Mouse (Mus musculus): ENCODE measurements around the gene Slc25a33. TPM values are rescaled to one million over a fixed set of nuclear protein-coding genes. Genes with fewer than 3 reads are reported as not detected.

Gene Slc25a33
- polyA plus RNA-seq, 1 experiment from 2014 or later: 18.4 TPM

DNA sequence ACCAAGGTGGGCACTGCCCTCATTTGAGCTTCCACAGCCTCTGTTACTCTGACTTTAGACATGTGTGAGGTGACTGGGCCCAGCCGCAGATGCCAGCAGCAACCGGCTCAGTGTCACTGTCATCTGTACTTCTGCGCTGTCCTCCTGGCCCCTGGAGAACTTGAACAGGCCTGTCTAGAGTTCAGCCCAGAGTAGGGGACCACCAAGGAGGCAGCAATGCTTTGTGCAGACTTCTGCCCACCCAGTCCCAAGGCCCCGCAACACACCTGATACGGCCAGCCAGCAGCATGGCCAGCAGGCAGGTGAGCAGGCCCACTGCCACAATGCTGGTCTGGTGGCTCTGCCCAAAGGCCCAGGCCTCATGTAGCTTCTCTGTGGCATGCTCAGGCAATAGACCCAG is 46.4 kb downstream of the Slc25a33 start:
- H3K4me1 ChIP-seq (ENCODE audit: control insufficient read depth, insufficient read depth, low read length): no peaks in the 10 kb centered on the region; the same call in 1 of the 2 replicates
- WGBS: 95% methylated on average over 5 of the region's 5 CpGs
- H3K9ac ChIP-seq (replicated peaks; ENCODE audit: low read length): no peak overlapping the region
- no peaks in the 10 kb centered on the region for H3K27me3 ChIP-seq (ENCODE audit: control insufficient read depth, insufficient read depth, low read length)
- no peak overlapping the region for H3K4me2 ChIP-seq (ENCODE audit: low read depth, low read length)
- no peak overlapping the region for H3K27ac ChIP-seq (replicated peaks; ENCODE audit: low read depth, low read length)
- no peak overlapping the region for H3K4me3 ChIP-seq (ENCODE audit: low read depth, low read length)
- no peaks in the 10 kb centered on the region for H3K9me3 ChIP-seq (replicated peaks; ENCODE audit: control insufficient read depth, low read length)
- DNase-seq (ENCODE audit: low spot score) (no peak), ATAC-seq (replicated peaks; ENCODE audit: insufficient number of reproducible peaks, low FRiP score, low TSS enrichment, low read depth) (no peak)
- peaks cover 27% of the 10 kb centered on the region for H3K36me3 ChIP-seq (replicated peaks; ENCODE audit: control insufficient read depth, insufficient read depth, low read depth, low read length)

DNA sequence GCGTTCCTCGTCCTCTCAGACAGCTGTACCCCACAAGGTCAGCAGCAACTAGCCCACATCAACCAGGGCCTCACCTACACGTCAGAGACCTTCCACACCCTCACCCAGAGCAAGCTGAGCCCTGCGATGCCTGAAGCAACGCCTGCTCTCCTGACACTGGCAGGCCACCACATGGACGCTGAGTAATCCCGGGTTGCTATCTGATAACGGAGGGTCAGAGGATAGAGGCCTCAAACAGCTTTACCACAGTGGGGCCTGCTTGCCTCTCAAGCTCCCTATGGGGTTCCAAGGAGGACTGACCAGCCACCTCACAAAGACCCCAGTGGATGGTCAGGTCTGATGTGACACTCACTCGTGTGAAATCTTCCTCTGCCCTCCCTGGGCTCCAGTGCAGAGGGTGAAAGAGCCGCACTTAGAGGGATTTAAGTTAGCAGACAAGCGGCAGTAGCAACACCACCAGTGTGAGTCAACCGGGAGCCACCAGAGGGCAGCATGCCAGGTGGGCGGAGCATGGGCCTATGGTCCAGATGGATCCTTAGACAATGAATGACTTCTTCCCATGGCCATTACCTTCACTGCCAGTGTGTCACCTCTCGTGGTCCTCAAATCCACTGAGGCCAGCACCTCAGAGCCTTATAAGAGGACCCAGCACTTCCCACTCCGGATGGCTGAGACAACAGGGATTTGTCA is 48.3 kb downstream of the Slc25a33 start:
- no peak overlapping the region for H3K9ac ChIP-seq (replicated peaks; ENCODE audit: low read length)
- no peaks in the 10 kb centered on the region for H3K9me3 ChIP-seq (replicated peaks; ENCODE audit: control insufficient read depth, low read length)
- H3K27ac ChIP-seq (replicated peaks; ENCODE audit: low read depth, low read length): no peak overlapping the region
- no peak overlapping the region for H3K4me2 ChIP-seq (ENCODE audit: low read depth, low read length)
- H3K4me3 ChIP-seq (ENCODE audit: low read depth, low read length): no peak overlapping the region
- H3K36me3 ChIP-seq (replicated peaks; ENCODE audit: control insufficient read depth, insufficient read depth, low read depth, low read length): peaks cover 26% of the 10 kb centered on the region
- ATAC-seq (replicated peaks; ENCODE audit: insufficient number of reproducible peaks, low FRiP score, low TSS enrichment, low read depth) (no peak), DNase-seq (ENCODE audit: low spot score) (peak; percentile 60)
- no peaks in the 10 kb centered on the region for H3K27me3 ChIP-seq (ENCODE audit: control insufficient read depth, insufficient read depth, low read length)
- 71% methylated on average over 15 of the region's 15 CpGs for WGBS
- H3K4me1 ChIP-seq (ENCODE audit: control insufficient read depth, insufficient read depth, low read length): no peaks in the 10 kb centered on the region

DNA sequence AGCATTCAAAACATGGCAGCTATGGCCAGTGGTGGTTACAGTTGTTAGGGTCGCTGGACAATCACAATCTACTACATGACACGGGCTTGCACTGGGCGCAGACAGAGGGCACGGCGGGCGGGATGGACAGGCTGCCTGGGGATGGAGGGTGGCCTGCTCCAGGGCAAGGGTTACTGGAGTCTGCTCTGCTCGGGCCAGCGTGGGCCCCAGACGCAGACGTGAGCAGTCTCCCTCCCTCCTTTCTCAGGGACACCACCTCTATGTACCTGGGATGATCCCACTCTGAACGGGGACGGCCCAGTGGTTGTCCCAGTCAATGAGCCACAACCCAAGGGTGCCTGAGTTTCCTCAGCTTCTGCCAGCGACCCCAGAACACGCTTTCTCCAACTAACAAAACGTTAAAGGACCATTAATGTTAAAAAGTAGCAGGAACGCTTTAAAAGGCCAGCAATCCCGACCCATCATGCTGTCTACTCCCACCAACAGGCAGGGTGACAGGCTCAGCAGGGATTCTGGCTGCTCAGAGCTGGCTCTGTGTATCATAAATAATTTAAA is 49.1 kb downstream of the Slc25a33 start:
- H3K9me3 ChIP-seq (replicated peaks; ENCODE audit: control insufficient read depth, low read length): no peaks in the 10 kb centered on the region
- H3K4me2 ChIP-seq (ENCODE audit: low read depth, low read length): no peak overlapping the region
- ATAC-seq (replicated peaks; ENCODE audit: insufficient number of reproducible peaks, low FRiP score, low TSS enrichment, low read depth) (no peak), DNase-seq (ENCODE audit: low spot score) (no peak)
- H3K27ac ChIP-seq (replicated peaks; ENCODE audit: low read depth, low read length): no peak overlapping the region
- no peaks in the 10 kb centered on the region for H3K27me3 ChIP-seq (ENCODE audit: control insufficient read depth, insufficient read depth, low read length)
- no peak overlapping the region for H3K9ac ChIP-seq (replicated peaks; ENCODE audit: low read length)
- peaks cover 26% of the 10 kb centered on the region for H3K36me3 ChIP-seq (replicated peaks; ENCODE audit: control insufficient read depth, insufficient read depth, low read depth, low read length)
- H3K4me3 ChIP-seq (ENCODE audit: low read depth, low read length): no peak overlapping the region
- H3K4me1 ChIP-seq (ENCODE audit: control insufficient read depth, insufficient read depth, low read length): no peaks in the 10 kb centered on the region
- WGBS: 94% methylated on average over 17 of the region's 17 CpGs

DNA sequence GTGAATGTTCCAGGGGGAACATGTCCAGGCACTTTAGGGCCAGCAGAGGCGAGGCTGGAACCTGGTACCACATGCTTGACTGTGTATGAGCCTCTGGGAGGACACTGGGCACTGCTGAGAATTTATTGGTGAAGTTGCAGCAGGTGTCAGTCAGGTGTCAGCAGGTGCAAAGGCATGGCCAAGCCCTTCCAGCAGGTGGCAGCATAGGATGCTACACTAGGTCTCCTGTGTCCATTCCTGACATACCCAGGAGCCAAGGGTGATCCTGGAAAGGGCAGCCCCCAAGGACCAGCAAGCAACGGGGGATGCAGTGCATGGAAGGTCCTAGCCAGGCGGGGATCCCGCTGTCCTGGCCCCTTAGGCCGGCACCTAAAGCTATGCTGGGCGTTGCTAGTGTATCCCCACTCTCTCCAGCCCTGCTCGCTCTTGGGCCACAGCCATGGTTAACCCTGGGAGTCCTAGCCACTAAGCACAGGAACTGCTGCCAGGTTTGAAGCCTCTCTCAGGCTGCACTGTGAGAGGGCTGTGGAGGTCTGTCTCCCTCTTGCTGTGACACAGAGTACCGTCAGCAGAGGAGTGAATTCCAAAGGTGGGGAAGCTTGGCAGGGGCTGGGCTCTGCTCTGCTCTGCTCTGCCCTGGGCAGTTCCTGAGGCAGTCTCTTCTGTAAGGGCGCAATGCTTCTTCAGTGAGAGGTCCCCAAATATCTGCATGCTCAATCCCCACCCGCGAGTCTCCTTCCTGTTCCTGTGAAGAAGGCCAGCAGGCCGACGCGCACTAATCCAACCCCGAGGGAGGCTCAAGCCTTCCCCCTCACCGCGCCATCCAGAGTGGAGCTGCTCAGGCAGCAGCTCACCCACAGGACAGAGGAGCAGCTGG is 50.0 kb downstream of the Slc25a33 start:
- Histone ChIP-seq H3K4me3 (ENCODE audit: low read depth, low read length) (no peak overlapping the region), H3K27me3 (ENCODE audit: control insufficient read depth, insufficient read depth, low read length) (no peaks in the 10 kb centered on the region), H3K9ac (replicated peaks; ENCODE audit: low read length) (no peak overlapping the region), H3K4me2 (ENCODE audit: low read depth, low read length) (no peak overlapping the region), H3K9me3 (replicated peaks; ENCODE audit: control insufficient read depth, low read length) (no peaks in the 10 kb centered on the region), H3K27ac (replicated peaks; ENCODE audit: low read depth, low read length) (no peak overlapping the region), H3K36me3 (replicated peaks; ENCODE audit: control insufficient read depth, insufficient read depth, low read depth, low read length) (peaks cover 27% of the 10 kb centered on the region), H3K4me1 (ENCODE audit: control insufficient read depth, insufficient read depth, low read length) (no peaks in the 10 kb centered on the region)
- 77% methylated on average over 17 of the region's 17 CpGs for WGBS
- peak; percentile 59 for DNase-seq (ENCODE audit: low spot score)
- ATAC-seq (replicated peaks; ENCODE audit: insufficient number of reproducible peaks, low FRiP score, low TSS enrichment, low read depth): no peak

DNA sequence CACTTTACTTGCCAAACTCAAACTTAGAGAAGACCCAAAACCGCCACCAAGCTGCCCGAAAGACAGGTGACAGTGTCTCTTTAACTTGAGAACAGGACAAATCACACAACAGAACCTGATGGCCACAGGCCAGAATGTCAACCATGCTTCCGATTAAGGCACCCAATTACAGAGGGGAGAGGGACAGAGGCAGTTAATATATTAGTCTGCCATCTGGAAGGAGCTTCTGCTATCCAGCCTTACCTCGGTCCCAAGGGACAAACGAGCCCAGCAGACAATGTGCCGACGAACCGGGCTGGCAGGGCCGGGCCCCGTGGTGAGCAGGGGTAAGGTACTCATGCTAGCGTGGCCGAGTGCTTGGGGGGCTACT is 51.1 kb downstream of the Slc25a33 start:
- Histone ChIP-seq H3K4me1 (ENCODE audit: control insufficient read depth, insufficient read depth, low read length) (no peaks in the 10 kb centered on the region), H3K27ac (replicated peaks; ENCODE audit: low read depth, low read length) (no peak overlapping the region), H3K27me3 (ENCODE audit: control insufficient read depth, insufficient read depth, low read length) (no peaks in the 10 kb centered on the region), H3K4me2 (ENCODE audit: low read depth, low read length) (no peak overlapping the region), H3K4me3 (ENCODE audit: low read depth, low read length) (no peak overlapping the region), H3K9me3 (replicated peaks; ENCODE audit: control insufficient read depth, low read length) (no peaks in the 10 kb centered on the region), H3K36me3 (replicated peaks; ENCODE audit: control insufficient read depth, insufficient read depth, low read depth, low read length) (peaks cover 22% of the 10 kb centered on the region), H3K9ac (replicated peaks; ENCODE audit: low read length) (no peak overlapping the region)
- DNase-seq (ENCODE audit: low spot score) (no peak), ATAC-seq (replicated peaks; ENCODE audit: insufficient number of reproducible peaks, low FRiP score, low TSS enrichment, low read depth) (no peak)
- 83% methylated on average over 12 of the region's 12 CpGs for WGBS

DNA sequence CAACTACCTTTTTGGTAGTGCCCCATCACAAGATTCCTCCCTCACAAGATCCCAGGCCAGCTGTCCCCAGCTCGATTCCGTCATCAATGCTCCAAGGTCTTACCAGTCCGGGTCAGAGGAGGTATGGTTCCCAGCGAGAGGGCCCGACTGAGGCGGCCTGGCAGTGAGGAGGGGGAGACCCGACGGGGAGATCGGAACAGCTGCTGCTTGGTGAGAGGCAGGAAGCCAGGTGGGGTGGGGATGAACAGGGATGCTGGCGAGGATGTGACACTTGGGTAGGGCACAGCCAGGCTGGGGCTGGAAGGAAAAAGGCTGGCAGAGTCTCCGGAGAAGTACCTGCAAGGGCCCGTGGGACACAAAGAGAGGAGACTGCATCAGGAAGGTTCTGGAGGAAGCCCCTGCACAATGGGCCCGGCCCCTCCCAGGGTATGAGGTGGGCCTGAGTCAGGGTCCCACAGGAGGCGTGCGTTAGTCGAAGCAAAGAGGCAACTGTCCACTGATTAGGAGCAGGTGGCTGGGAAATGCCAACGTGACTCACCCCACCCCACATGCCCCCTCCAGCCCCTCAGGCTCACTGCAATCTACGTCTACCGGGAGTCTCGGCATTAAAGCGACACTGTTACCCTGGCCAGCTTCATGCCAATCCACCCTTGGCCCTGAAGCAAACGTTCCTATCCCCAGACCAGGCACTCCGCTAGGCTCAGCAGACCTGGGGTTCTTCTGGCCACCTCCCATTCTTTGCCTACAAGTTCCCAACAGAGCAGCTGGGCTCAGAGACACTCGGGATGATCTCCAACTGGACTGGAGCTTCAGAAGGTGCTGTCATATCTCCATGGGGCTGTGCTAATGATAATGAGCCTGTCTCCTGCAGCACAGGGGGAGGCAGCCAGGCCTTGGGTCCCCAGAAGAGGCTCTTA is 51.7 kb downstream of the Slc25a33 start:
- Histone ChIP-seq H3K27ac (replicated peaks; ENCODE audit: low read depth, low read length) (no peak overlapping the region), H3K4me3 (ENCODE audit: low read depth, low read length) (no peak overlapping the region), H3K4me2 (ENCODE audit: low read depth, low read length) (no peak overlapping the region), H3K36me3 (replicated peaks; ENCODE audit: control insufficient read depth, insufficient read depth, low read depth, low read length) (peaks cover 21% of the 10 kb centered on the region), H3K9me3 (replicated peaks; ENCODE audit: control insufficient read depth, low read length) (no peaks in the 10 kb centered on the region), H3K9ac (replicated peaks; ENCODE audit: low read length) (no peak overlapping the region), H3K4me1 (ENCODE audit: control insufficient read depth, insufficient read depth, low read length) (no peaks in the 10 kb centered on the region), H3K27me3 (ENCODE audit: control insufficient read depth, insufficient read depth, low read length) (no peaks in the 10 kb centered on the region)
- no peak for ATAC-seq (replicated peaks; ENCODE audit: insufficient number of reproducible peaks, low FRiP score, low TSS enrichment, low read depth)
- no peak for DNase-seq (ENCODE audit: low spot score)
- 87% methylated on average over 24 of the region's 24 CpGs for WGBS

DNA sequence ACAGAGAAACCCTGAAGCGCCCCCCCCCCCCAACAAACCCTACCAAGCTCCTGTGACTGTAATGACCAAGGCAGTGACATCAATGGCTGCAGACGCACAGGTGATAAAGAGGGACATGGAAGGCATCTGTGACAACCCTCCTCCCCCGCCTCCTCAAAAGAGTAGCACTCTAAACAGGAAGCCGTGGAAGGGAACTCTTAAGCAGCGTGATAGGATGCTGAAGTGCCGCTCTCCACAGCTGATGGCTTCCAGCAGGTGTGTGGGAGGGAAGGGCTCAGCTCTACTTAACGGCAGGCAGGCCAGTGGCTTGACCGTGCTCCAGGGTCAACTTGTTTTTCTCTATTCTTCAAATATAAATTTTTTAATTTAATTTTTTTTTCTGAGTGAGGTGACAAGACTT is 52.9 kb downstream of the Slc25a33 start:
- no peak overlapping the region for H3K27ac ChIP-seq (replicated peaks; ENCODE audit: low read depth, low read length)
- no peak overlapping the region for H3K4me3 ChIP-seq (ENCODE audit: low read depth, low read length)
- no peaks in the 10 kb centered on the region for H3K27me3 ChIP-seq (ENCODE audit: control insufficient read depth, insufficient read depth, low read length)
- no peak overlapping the region for H3K4me2 ChIP-seq (ENCODE audit: low read depth, low read length)
- no peaks in the 10 kb centered on the region for H3K4me1 ChIP-seq (ENCODE audit: control insufficient read depth, insufficient read depth, low read length)
- H3K36me3 ChIP-seq (replicated peaks; ENCODE audit: control insufficient read depth, insufficient read depth, low read depth, low read length): peaks cover 22% of the 10 kb centered on the region
- no peaks in the 10 kb centered on the region for H3K9me3 ChIP-seq (replicated peaks; ENCODE audit: control insufficient read depth, low read length)
- no peak overlapping the region for H3K9ac ChIP-seq (replicated peaks; ENCODE audit: low read length)
- no peak for DNase-seq (ENCODE audit: low spot score)
- no peak for ATAC-seq (replicated peaks; ENCODE audit: insufficient number of reproducible peaks, low FRiP score, low TSS enrichment, low read depth)
- 87% methylated on average over 8 of the region's 8 CpGs for WGBS

Data from embryonic facial prominence, embryonic 11.5 days (tissue).